Mouse (Mus musculus): ENCODE measurements around the gene Hist1h4k.

Hist1h4k gene

GRCm38 (mm10) chr13:21754294-21755001, 4.1 kb upstream of the Hist1h4k start:
- peak; percentile 93 for DNase-seq (ENCODE audit: low read depth)

GRCm38 (mm10) chr13:21753524-21754285, 3.4 kb upstream of the Hist1h4k start, which contains the start of the genes Hist1h2ak and Hist1h2bn:
TSS of gene Hist1h2ak (minus strand) at chr13:21753827.
TSS of gene Hist1h2bn (plus strand) at chr13:21754123.
- DNase-seq (ENCODE audit: low read depth): peak; percentile 100

GRCm38 (mm10) chr13:21753051-21753523, 2.8 kb upstream of the Hist1h4k start:
- peak; percentile 88 for DNase-seq (ENCODE audit: low read depth)

- peak; percentile 77 for DNase-seq (ENCODE audit: low read depth)
These were observed 2.1 kb upstream of the Hist1h4k start for GRCm38 (mm10) chr13:21752356-21752755.

GRCm38 (mm10) chr13:21751827-21752226, 1.5 kb upstream of the Hist1h4k start:
- peak; percentile 68 for DNase-seq (ENCODE audit: low read depth)

- DNase-seq (ENCODE audit: low read depth): peak; percentile 70
These were observed 1.1 kb upstream of the Hist1h4k start for GRCm38 (mm10) chr13:21751417-21751816.

GRCm38 (mm10) chr13:21749387-21750158, 732 bp downstream of the Hist1h4k start:
- peak; percentile 86 for DNase-seq (ENCODE audit: low read depth)

GRCm38 (mm10) chr13:21745006-21745405, 5.3 kb downstream of the Hist1h4k start:
- DNase-seq (ENCODE audit: low read depth): no peak

GRCm38 (mm10) chr13:21734906-21735767, 15.2 kb downstream of the Hist1h4k start, which contains the start of gene Hist1h4j:
TSS of gene Hist1h4j (plus strand) at chr13:21735064.
- DNase-seq (ENCODE audit: low read depth): peak; percentile 97

GRCm38 (mm10) chr13:21734010-21734905, 16.0 kb downstream of the Hist1h4k start:
- DNase-seq (ENCODE audit: low read depth): peak; percentile 96

GRCm38 (mm10) chr13:21733466-21733865, 16.8 kb downstream of the Hist1h4k start:
- peak; percentile 76 for DNase-seq (ENCODE audit: low read depth)

- DNase-seq (ENCODE audit: low read depth): no peak
These were observed 20.8 kb downstream of the Hist1h4k start for GRCm38 (mm10) chr13:21729544-21729943.

- no peak for DNase-seq (ENCODE audit: low read depth)
These were observed 22.2 kb downstream of the Hist1h4k start for GRCm38 (mm10) chr13:21727948-21728572.

GRCm38 (mm10) chr13:21722993-21723836, 27.1 kb downstream of the Hist1h4k start:
- DNase-seq (ENCODE audit: low read depth): peak; percentile 67

- DNase-seq (ENCODE audit: low read depth): peak; percentile 86
These were observed 27.9 kb downstream of the Hist1h4k start for GRCm38 (mm10) chr13:21722373-21722925.

GRCm38 (mm10) chr13:21721757-21722372, 28.4 kb downstream of the Hist1h4k start, which contains the start of gene Hist1h2bm:
TSS of gene Hist1h2bm (plus strand) at chr13:21722044.
- DNase-seq (ENCODE audit: low read depth): peak; percentile 99

- peak; percentile 89 for DNase-seq (ENCODE audit: low read depth)
These were observed 29.1 kb downstream of the Hist1h4k start for GRCm38 (mm10) chr13:21721107-21721756.

Measured in 416B (cell line).